Mouse (Mus musculus): ENCODE measurements around the gene Atxn7l3.

Gene Atxn7l3

GRCm38 (mm10) chr11:102318576-102319409, 22.4 kb upstream of the Atxn7l3 start:
- peak; percentile 97 for DNase-seq

- DNase-seq, result peak; percentile 99
Observed at GRCm38 (mm10) chr11:102317901-102318575, 21.6 kb upstream of the Atxn7l3 start.

- DNase-seq, result peak; percentile 96
Observed at GRCm38 (mm10) chr11:102317298-102317900, 21.0 kb upstream of the Atxn7l3 start.

GRCm38 (mm10) chr11:102316572-102317297, 20.3 kb upstream of the Atxn7l3 start:
- peak; percentile 99 for DNase-seq

GRCm38 (mm10) chr11:102315690-102316571, 19.5 kb upstream of the Atxn7l3 start:
- no peak for DNase-seq

- DNase-seq, result no peak
Observed at GRCm38 (mm10) chr11:102314321-102314720, 17.9 kb upstream of the Atxn7l3 start.

- DNase-seq, result no peak
Observed at GRCm38 (mm10) chr11:102312586-102312985, 16.2 kb upstream of the Atxn7l3 start.

GRCm38 (mm10) chr11:102311966-102312365, 15.5 kb upstream of the Atxn7l3 start:
- DNase-seq, result no peak

GRCm38 (mm10) chr11:102310768-102311695, 14.6 kb upstream of the Atxn7l3 start:
- peak; percentile 94 for DNase-seq

- peak; percentile 94 for DNase-seq
Observed at GRCm38 (mm10) chr11:102309821-102310617, 13.6 kb upstream of the Atxn7l3 start.

- peak; percentile 100 for DNase-seq
Observed at GRCm38 (mm10) chr11:102308979-102309378, 12.5 kb upstream of the Atxn7l3 start.

- DNase-seq, result no peak
Observed at GRCm38 (mm10) chr11:102308104-102308503, 11.7 kb upstream of the Atxn7l3 start.

- DNase-seq, result no peak
Observed at GRCm38 (mm10) chr11:102305359-102305758, 8.9 kb upstream of the Atxn7l3 start.

GRCm38 (mm10) chr11:102304141-102304540, 7.7 kb upstream of the Atxn7l3 start:
- DNase-seq, result no peak

GRCm38 (mm10) chr11:102299839-102300238, 3.4 kb upstream of the Atxn7l3 start:
- no peak for DNase-seq

- peak; percentile 75 for DNase-seq
Observed at GRCm38 (mm10) chr11:102297577-102298556, 1.4 kb upstream of the Atxn7l3 start.

GRCm38 (mm10) chr11:102295598-102296471, 596 bp downstream of the Atxn7l3 start:
- peak; percentile 98 for DNase-seq

Measured in heart, adult 11 months (tissue).